Mouse (Mus musculus) urinary bladder, postnatal 4 days (tissue): Measurements from ENCODE around the gene Erich4.

Experiments
- DNase-seq, 2 experiments: peaks; one replicate each; pipeline ENCODE4 v3.0.0; 2021 to 2022; ENCODE audit warnings: low spot score in 2 of 2

Gene Erich4

GRCm38 (mm10) chr7:25623857-25624370 is 8.2 kb upstream of the Erich4 start:
- DNase-seq = no peak

GRCm38 (mm10) chr7:25620751-25621150 is 5.1 kb upstream of the Erich4 start:
- peak in 1 of 2 experiments; percentile 56 for DNase-seq

DNA sequence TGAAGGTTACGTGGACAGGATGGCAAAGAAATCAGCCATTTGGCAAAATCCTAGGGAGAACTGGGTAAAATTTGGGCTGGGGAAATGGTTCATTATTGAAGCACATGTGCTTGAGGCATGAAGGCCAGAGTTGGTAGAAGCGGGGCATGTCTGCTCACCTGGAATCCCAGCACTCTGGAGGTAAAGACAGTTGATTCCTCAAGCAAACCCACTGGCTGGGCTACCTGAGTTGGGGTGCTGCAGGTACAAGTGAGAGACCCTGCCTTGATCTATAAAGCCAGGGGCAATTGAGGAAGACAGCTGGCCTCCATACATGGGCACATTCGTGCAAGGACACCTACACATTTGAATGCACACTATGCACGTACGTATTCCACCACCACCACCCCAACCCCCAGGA is 4.4 kb upstream of the Erich4 start:
- peak in 1 of 2 experiments; percentile 39 for DNase-seq

DNA sequence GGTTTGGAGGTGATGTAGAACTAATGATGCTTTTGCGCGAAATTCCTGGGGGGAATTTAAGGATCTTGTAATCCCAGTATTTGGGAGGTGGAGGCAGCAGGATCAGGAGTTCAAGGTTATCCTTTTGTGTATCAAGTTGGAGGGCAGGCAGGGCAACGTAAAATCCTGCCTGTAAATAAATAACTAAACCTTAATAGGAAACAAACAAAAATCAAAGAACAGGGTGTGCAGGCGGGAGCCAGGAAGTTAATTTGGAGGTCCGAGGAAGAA is 4.0 kb upstream of the Erich4 start:
- no peak for DNase-seq

DNA sequence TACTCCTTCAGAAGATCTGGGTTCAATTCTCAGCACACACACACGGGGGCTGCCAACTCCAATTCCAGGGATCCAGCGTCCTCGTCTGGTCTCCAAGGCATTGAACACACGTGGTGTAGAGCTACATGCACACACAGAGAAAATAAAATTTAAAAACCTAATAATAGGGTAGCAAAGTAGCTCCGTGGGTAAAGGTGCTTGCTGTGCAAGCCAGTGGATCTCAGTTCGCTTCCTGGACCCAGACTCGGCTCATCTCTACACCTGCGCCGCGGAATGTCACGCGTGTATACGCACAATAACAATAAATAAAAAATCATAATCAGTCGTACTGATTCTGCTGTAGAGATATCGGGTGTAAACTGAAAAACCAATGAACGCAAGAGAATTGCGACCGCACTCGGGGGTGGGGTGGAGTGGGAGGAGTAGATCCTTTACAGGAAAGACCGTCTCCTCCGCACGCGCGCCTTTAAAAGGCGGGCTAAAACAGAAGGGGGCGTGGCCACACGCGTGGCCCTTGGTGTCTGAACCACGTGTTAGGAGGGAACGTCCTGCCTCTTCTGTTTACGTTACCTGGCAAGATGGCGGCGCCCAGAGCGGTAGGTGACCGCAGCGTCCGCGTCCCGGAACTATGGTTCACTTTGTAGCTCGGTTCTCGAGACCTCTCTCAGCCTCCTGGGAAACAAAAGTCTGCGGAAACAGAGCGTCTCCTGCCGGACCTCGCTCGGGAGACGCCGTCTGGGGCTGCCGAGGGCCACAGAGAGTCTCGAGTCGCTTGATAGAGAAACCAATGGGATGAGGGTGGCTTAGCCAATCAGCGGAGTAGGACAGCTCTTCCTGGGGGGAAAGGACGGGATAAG is 3.4 kb upstream of the Erich4 start, which contains the start of gene Dmac2:
Gene Dmac2, plus strand, starts transcription at position 550 of the 857 bp plus-strand sequence.
- peak; percentile 86 to 91 for DNase-seq

DNA sequence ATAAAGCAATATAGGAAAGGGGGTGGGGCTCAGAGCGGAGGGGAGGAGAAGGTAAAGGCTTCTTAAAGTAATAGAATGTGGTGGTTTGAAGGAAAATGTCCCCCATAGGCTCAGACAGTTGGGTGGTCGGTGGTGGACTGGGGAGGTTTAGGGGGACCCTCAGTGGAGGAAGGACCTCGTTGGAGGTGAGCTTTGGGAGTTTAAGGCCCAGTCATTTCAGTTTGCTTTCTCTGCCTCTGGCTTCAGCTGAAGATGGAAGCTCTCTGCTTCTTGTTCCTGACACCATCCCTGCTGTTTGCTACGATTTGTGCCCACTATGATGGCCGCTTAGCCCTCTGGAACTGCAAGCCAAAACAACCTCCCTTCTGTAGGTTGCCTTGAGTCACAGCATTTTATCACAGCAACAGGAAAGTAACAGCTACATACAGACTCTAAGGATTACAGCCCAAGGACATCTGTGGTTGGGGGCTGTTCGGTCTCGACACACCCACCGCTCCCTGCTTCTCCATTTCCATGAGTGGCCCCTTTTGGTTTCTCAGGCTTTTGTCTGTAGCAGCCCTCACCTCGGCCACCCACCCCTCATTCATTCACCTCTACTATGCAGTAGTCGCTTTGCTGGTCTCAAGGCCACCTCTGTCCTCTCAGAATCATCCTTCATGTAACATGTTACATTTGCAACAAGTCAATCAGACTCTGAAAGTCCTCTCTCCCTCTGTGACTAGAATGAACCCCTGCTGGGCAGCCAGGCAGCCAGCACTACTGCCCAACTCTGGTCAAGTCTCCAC is 1.9 kb upstream of the Erich4 start:
- peak in 1 of 2 experiments; percentile 54 for DNase-seq

DNA sequence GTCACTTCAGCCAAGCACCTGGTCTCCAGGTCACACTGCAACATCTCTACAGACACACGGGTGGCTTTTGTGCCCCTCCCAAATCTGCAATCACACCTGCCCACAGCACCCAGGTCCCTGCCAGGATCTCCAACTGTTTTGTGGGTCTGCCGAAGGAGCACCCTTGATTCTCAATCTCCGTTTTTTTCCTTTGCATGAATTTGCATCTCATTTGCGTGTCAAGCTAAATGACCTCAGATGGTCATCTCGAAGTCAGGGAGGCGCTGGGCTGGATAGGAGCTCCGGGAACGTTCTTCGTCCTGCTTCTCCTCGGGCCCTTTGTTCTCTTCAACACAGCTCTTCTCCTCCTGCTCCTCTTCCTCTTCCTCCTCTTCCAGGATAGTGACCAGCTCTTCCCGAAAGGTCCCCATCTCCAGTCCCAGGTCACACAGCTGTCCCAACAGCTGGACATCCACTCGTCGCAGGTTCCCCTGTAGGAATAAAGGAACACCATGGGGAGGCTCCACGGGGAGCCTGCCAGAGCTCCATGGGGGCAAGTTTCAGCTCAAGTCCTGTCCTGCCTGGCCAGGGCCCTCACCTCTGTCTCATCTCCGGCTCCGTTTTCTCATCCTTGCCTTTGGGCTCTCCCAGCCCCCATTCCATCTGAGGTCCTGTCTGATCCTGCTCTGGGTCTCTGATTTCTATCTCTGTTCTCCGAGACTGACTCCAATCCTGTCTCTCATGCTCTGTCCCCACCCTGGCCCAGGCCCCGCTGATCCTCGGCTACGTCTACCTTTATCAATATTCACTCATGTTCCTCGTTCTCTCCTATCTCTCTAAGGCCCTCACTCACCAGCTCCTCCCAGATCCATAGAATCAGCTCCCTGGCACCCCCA is 624 bp downstream of the Erich4 start:
- DNase-seq = peak in 1 of 2 experiments; percentile 55

GRCm38 (mm10) chr7:25614086-25614485 is 1.6 kb downstream of the Erich4 start:
- peak in 1 of 2 experiments; percentile 47 for DNase-seq

GRCm38 (mm10) chr7:25611501-25611900 is 4.2 kb downstream of the Erich4 start:
- DNase-seq = no peak

DNA sequence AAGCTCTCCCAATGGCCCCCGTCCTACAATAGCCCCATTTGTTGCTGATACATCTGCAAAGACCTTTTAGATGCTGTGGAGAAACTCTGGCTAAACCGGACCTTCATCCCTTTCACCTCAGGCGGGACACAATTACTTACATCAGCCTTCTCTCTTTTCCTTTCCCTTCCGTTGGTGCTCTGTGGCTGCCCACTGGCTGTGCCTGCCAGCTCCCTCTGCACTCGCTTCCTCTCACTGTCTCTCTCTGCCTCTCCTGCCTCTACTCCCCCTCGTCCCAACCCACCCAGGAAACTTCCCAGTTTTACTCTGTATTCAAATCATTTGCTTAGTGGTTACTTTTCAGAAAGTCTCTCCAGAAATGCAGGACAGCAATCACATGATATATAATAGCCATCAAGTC is 5.6 kb downstream of the Erich4 start:
- DNase-seq = no peak

- DNase-seq = no peak
Observed at GRCm38 (mm10) chr7:25607196-25607595, 8.5 kb downstream of the Erich4 start.

DNA sequence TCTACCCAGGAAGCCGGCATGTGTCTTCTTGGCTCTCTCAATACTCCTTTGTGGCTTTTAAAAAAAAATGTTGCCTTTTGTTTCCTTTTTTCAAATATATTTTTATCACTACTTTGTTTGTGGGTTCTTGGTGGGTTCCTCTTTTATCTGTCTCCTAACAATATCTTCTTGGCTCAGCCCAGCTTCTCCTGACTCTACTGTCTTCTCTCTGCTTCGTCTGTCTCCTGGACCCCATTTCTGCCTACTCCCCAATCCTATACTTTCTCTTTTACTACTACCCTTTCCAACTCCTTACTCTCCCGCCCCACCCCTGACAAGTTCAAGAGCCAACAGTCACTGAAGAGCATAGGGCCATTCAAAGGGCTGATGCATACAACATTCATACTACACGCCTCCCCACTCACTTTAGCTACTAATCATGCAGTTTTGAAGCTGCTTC is 9.0 kb downstream of the Erich4 start:
- peak in 1 of 2 experiments; percentile 41 for DNase-seq

DNA sequence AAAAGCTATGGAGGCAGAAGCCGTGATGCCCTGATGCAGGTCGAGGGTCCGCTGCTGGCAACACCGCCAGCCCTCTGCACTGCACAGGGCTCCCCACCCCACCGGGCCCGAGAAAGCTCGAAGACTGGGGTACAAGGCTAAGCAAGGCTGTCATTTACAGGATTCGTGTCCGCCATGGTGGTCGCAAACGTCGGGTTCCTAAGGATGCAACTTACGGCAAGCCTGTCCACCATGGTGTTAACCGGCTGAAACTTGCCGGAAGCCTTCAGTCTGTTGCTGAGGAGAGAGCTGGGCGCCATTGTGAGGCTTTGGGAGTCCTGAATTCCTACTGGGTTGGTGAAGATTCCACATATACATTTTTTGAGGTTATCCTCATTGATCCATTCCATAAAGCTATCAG is 14.3 kb downstream of the Erich4 start:
- peak in 1 of 2 experiments; percentile 48 for DNase-seq

- no peak for DNase-seq
Observed at GRCm38 (mm10) chr7:25600666-25601065, 15.0 kb downstream of the Erich4 start.

GRCm38 (mm10) chr7:25599663-25600062 is 16.0 kb downstream of the Erich4 start:
- peak; percentile 21 to 70 for DNase-seq

GRCm38 (mm10) chr7:25593859-25594258 is 21.8 kb downstream of the Erich4 start:
- DNase-seq = no peak

GRCm38 (mm10) chr7:25591226-25591625 is 24.5 kb downstream of the Erich4 start:
- DNase-seq = no peak

GRCm38 (mm10) chr7:25585351-25586204 is 30.1 kb downstream of the Erich4 start:
- no peak for DNase-seq

- no peak for DNase-seq
Observed at GRCm38 (mm10) chr7:25584651-25585050, 31.0 kb downstream of the Erich4 start.

DNA sequence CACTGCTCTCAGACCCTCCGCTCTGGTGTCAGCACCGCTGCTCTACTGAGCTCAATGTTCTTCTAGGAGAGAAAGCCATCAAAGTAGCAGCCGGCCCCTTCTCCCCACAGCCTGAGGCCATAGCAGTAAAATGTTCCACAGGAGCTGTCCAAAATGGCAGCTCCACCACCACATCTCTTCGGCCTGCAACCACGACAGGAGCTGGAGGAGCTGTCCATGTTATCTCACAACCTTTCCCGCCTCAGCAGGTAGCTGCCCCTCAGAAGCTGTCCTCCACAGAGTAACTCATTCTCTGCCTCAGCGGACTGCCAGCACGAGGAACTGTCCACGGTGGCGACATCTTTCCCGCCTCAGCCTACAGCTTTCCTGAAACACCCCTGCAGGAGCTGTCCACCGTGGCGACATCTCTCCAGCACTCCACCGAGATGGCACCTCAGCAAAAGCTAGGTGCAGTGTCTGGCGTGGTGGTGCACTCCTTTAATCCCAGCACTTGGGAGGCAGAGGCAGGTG is 33.3 kb downstream of the Erich4 start:
- DNase-seq = no peak
